Mouse (Mus musculus) lung, embryonic 16.5 days (tissue): ENCODE data around the gene Cc2d1a. TPM values are rescaled to one million over a fixed set of nuclear protein-coding genes. Genes with fewer than 3 reads are reported as not detected.

ENCODE experiments used
- microRNA counts: library from miRNA; unstranded; fragments of <30 nt; microRNA quantifications from one replicate; lab custom pipeline; 2016
- microRNA-seq: library from miRNA; unstranded; fragments of <30 nt; microRNA quantifications from one replicate; pipeline ENCODE4, GENCODE M21; 2016
- polyA plus RNA-seq: library from polyadenylated mRNA; unstranded; fragments of >200 nt; fragmentation: Nextera tagmentation; extraction: Ambion mirVana; gene quantifications from 2 replicates; pipeline ENCODE4 v1.2.1, GENCODE M21; 2015

The Cc2d1a gene
- polyA plus RNA-seq, 1 experiment from 2014 or later, result 25.9 TPM

MicroRNA genes within 50 kb of the gene (microRNA counts, 519-probe panel; counts per million panel counts)
- microRNA mmu-miR-181c (lab: Ali Mortazavi, UCI) (2,696 counts per million, percentile 49 among the panel's probes with 10 or more counts), microRNA mmu-miR-709 (lab: Ali Mortazavi, UCI) (2,033 counts per million, percentile 35 among the panel's probes with 10 or more counts)

Small RNA genes within 50 kb of the gene (microRNA-seq; reads per million reads assigned to microRNA genes)
- gene Gm25110 (not detected), gene Mir181c (5,135 reads per million, percentile 90 among the genes with 10 or more reads in this experiment), gene Mir181d (3,597 reads per million, percentile 87 among the genes with 10 or more reads in this experiment), gene Mir709 (not detected)

Other genes with a start within 250 kb of the Cc2d1a start
- 14.8 and 16.1 TPM in 2 replicates for gene Adgrl1, start 247.8 kb downstream of the Cc2d1a start, polyA plus RNA-seq
- gene Gm10644, start 192.7 kb downstream of the Cc2d1a start, polyA plus RNA-seq, result 0.69 and 1.1 TPM in 2 replicates
- 76.7 and 82.8 TPM in 2 replicates for gene Asf1b, start 192.4 kb downstream of the Cc2d1a start, polyA plus RNA-seq
- gene Prkaca, start 174.9 kb downstream of the Cc2d1a start, polyA plus RNA-seq, result 103 and 133 TPM in 2 replicates
- 8.4 and 11.0 TPM in 2 replicates for gene Samd1, start 150.3 kb downstream of the Cc2d1a start, polyA plus RNA-seq
- gene 1700067K01Rik, start 146.4 kb downstream of the Cc2d1a start, polyA plus RNA-seq, result 0.55 and 1.1 TPM in 2 replicates
- 3.5 and 4.4 TPM in 2 replicates for gene 2210011C24Rik, start 135.8 kb downstream of the Cc2d1a start, polyA plus RNA-seq
- 6.5 and 7.4 TPM in 2 replicates for gene Palm3, start 126.5 kb downstream of the Cc2d1a start, polyA plus RNA-seq
- 1.6 and 2.0 TPM in 2 replicates for gene Il27ra, start 105.3 kb downstream of the Cc2d1a start, polyA plus RNA-seq
- not detected in 2 replicates for gene Rln3, start 102.9 kb downstream of the Cc2d1a start, polyA plus RNA-seq
- 1.2 and 1.4 TPM in 2 replicates for gene Gm10643, start 82.8 kb downstream of the Cc2d1a start, polyA plus RNA-seq
- 8.6 and 8.8 TPM in 2 replicates for gene Rfx1, start 81.1 kb downstream of the Cc2d1a start, polyA plus RNA-seq
- gene Dcaf15, start 43.2 kb downstream of the Cc2d1a start, polyA plus RNA-seq, result 6.9 and 8.5 TPM in 2 replicates
- 0.34 and 0.41 TPM in 2 replicates for gene Podnl1, start 21.9 kb downstream of the Cc2d1a start, polyA plus RNA-seq
- gene 4930432K21Rik, start 89 bp upstream of the Cc2d1a start, polyA plus RNA-seq, result 1.5 and 2.0 TPM in 2 replicates
- 1.2 and 3.5 TPM in 2 replicates for gene Nanos3, start 37.3 kb upstream of the Cc2d1a start, polyA plus RNA-seq
- gene Zswim4, start 89.1 kb upstream of the Cc2d1a start, polyA plus RNA-seq, result 14.4 and 14.6 TPM in 2 replicates
- gene D8Ertd738e, start 101.8 kb upstream of the Cc2d1a start, polyA plus RNA-seq, result 333 and 350 TPM in 2 replicates
- gene Mri1, start 109.4 kb upstream of the Cc2d1a start, polyA plus RNA-seq, result 51.4 and 51.9 TPM in 2 replicates
- gene Ccdc130, start 122.4 kb upstream of the Cc2d1a start, polyA plus RNA-seq, result 18.4 and 19.4 TPM in 2 replicates
- gene Cacna1a, start 240.5 kb upstream of the Cc2d1a start, polyA plus RNA-seq, result 1.9 and 2.7 TPM in 2 replicates